Mouse (Mus musculus): ENCODE data around the gene Cldn20.

Cldn20 gene

GRCm38 (mm10) chr17:3532254-3532653 is at the start of gene Cldn20:
TSS of gene Cldn20 (plus strand) at chr17:3532554.
- DNase-seq (ENCODE audit: low spot score): no peak

DNA sequence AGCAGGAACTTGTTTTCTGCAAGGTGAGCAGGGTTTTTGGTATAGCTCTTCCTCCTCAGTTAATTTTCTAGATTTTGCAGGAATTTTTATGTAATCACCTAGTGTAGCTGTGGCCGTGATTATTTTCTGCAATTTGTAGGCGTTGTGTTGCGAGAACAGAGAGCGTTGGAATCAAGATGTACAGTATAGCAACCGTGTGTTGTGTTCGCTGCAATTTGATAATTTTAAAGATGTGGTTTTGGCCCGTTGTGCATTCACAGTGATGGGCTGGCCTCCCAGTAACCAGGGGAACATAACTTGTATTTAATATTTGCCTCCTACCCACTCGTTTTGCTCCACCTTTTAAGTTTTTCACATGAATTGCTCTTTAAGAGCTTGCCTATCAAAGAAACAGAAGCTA is 49.3 kb upstream of the Cldn20 start:
- no peak for DNase-seq (ENCODE audit: low spot score)

GRCm38 (mm10) chr17:3485851-3486250 is 46.5 kb upstream of the Cldn20 start:
- no peak for DNase-seq (ENCODE audit: low spot score)

- no peak for DNase-seq (ENCODE audit: low spot score)
Measured at GRCm38 (mm10) chr17:3487211-3487610, 45.1 kb upstream of the Cldn20 start.

- no peak for DNase-seq (ENCODE audit: low spot score)
Measured at GRCm38 (mm10) chr17:3487721-3488601, 44.4 kb upstream of the Cldn20 start.

DNA sequence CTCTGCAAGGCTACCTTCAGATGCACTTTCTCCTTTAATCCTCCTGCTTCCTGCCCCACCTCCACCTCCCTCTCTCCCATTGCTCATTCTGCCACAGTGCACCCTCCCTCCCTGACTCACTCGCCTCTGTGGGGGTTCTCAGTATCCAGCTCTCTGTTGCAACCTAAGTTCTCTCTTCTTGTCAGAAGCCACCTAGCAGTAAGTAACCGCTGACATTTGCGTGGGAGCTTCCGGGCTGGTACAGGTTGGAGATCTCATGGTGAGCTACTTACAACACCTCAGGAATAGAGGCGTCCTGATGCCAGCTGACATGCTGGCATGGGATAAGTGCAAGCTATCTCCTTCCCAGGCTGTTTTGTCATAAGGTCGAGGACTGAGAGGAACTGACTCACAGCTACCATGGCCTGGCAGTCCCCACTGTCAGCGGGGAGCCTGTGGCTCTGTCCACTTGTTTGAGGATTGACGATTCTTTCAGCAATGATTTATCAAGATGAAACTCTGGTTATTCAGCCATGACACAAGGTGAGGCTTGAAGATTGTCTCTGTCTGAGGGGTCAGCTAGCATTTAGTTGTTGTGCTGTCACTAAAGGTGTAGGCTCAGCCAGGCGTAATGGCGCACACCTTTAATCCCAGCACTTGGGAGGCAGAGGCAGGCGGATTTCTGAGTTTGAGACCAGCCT is 42.0 kb upstream of the Cldn20 start:
- DNase-seq (ENCODE audit: low spot score): no peak

GRCm38 (mm10) chr17:3491065-3491464 is 41.3 kb upstream of the Cldn20 start:
- DNase-seq (ENCODE audit: low spot score): no peak

DNA sequence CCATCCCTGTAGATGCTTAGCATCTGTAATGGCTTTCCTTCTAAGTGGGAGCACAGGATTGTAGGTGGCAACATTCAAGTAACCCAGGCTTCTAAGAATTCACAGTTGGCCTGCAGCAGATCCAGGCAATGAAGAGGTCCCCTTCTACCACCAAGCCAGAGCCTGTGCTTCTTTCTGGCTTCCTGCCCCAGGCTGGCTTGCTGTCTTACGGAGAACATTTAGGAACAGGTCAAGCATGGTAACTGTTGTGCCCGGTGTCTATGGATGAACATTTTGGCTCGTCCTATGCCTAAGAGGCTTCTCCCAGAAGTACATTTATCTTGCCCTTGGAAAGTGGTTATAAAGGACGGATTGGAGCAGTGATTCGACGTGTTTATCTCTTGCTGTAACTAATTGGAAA is 40.7 kb upstream of the Cldn20 start:
- no peak for DNase-seq (ENCODE audit: low spot score)

DNA sequence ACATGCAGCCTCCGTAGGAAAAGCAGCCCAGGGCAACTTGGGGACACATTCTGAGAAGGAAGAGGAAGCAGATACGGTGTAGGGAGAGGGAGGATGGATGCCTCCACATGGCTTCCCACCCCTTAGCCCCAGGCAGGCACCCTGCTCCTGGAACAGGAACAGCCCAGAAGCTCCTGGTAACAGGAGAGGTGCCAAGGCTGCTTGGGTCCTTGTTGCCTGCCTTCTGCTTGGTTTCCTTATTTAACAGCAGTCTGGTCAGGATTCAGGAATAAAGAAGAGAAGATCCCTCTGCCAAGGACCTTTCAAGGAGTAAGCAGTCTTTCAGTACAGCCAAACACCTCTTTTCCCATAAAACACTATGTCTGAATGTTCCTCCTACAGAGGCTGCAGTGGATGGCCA is 36.8 kb upstream of the Cldn20 start:
- DNase-seq (ENCODE audit: low spot score): no peak

- no peak for DNase-seq (ENCODE audit: low spot score)
Measured at GRCm38 (mm10) chr17:3496080-3496479, 36.3 kb upstream of the Cldn20 start.

DNA sequence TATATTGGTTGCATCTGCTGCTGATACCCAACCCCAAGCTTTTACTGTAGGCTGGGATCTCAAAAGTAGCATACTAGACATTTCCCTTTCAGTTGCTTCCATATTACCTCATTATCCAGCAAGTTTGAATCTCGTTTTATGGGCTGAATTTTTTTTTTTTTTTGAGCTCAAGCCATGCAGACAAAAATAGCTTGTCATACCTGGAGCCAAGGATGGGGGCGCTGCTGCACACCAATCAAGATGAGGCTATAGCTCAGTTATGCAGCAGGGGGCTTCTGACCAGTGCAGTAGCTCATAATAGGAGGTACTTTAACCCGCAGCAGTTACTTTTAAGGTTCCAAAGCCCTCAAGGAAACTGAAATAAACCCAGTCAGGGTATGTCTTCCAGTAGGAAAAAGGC is 34.3 kb upstream of the Cldn20 start:
- DNase-seq (ENCODE audit: low spot score): no peak

- no peak for DNase-seq (ENCODE audit: low spot score)
Measured at GRCm38 (mm10) chr17:3498580-3498979, 33.8 kb upstream of the Cldn20 start.

- DNase-seq (ENCODE audit: low spot score): no peak
Measured at GRCm38 (mm10) chr17:3499468-3499867, 32.9 kb upstream of the Cldn20 start.

DNA sequence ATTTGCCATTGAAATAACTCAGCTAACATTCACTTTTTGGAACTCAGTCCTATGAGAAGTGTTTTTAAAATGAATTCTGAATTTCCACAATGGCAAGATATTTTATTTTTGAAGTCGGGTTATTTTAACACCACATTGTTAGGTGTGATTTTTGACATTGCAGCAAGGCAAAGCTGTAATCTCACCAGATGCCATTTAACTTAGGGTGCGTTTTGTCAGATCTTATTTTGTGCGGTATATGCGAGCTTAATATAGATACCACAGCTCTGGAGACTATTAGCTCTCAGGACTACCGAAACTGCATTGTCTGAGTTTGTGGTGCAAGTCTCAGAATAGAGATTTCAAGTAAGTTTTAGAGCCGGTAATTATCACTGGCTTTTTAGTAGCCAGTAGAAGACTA is 32.3 kb upstream of the Cldn20 start:
- DNase-seq (ENCODE audit: low spot score): no peak

DNA sequence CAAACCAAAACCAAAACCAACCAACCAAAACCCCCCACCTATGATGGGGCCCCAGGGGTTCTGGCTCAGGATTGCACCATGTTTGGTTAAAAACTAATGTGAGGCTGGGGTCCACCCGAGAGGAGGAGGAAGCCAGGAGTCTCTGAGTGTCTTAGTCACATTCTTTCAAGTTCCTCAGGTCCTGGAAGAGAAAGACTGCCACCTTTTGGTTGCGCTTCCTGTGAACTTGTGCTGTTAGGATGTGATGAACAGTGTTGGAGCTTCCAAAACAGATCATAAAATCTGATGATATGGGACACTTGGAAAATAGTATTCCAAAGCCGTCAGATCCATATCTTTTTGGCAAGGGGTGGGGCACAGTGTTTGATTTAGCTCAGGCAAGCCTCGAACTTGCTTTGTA is 31.4 kb upstream of the Cldn20 start:
- no peak for DNase-seq (ENCODE audit: low spot score)

DNA sequence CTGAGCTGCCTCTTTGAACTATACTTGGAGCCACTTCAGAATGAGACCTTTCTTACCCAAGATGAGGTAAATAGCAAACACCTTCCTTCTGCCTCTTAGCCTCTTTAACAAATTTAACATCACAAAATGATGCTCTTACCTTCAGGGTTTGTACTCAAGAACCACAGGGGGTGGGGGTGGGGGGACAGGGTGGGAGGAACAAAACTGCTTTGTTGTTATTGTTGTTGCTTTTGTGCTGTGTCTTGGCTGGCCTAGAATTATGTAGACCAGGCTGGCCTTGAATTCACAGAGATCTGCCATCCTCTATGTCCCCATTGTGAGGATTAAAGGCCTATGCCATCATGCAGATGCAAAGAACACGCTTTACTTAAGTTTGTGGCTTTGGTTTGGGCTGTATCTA is 26.6 kb upstream of the Cldn20 start:
- DNase-seq (ENCODE audit: low spot score): no peak

- no peak for DNase-seq (ENCODE audit: low spot score)
Measured at GRCm38 (mm10) chr17:3506508-3506907, 25.8 kb upstream of the Cldn20 start.

DNA sequence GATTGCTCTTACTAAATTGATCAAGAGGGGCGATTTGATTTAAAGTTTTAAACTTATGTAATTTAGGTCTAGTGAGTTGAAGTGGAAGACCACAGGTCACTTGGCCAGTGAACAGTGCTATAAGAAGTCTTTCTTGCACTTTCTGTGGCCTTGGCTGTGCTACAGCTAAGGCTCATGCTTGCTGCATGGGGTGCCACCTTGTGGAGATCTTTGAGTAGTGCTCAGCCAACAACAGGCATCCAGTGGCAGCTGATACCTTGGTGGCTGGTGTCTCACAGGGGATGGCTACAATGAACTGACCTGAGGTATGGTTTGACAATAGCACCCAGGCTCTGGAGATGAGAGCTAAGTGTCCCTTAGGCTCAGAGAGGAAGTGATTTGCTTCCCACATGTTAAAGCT is 22.5 kb upstream of the Cldn20 start:
- DNase-seq (ENCODE audit: low spot score): peak; percentile 26

DNA sequence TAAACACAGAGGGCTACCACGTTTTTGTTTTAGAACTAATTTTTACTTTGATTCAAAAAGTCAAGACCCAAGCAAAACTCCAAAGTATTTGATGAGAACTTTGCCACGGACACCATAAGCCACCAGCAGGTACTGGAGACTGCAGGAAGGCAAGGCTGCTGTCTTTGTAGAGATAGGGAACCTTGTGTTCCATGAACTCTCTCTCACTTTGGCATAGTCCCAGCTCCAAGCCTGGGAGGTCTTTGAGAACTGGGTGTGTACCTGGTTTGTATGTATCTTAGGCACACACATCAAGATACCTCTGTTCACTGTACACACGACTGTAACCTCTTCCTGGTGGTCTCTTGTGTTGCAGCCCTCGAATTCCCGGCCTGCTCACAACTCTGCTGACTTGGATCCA is 18.0 kb upstream of the Cldn20 start:
- no peak for DNase-seq (ENCODE audit: low spot score)

- DNase-seq (ENCODE audit: low spot score): no peak
Measured at GRCm38 (mm10) chr17:3515851-3516250, 16.5 kb upstream of the Cldn20 start.

- DNase-seq (ENCODE audit: low spot score): no peak
Measured at GRCm38 (mm10) chr17:3516406-3516805, 15.9 kb upstream of the Cldn20 start.

DNA sequence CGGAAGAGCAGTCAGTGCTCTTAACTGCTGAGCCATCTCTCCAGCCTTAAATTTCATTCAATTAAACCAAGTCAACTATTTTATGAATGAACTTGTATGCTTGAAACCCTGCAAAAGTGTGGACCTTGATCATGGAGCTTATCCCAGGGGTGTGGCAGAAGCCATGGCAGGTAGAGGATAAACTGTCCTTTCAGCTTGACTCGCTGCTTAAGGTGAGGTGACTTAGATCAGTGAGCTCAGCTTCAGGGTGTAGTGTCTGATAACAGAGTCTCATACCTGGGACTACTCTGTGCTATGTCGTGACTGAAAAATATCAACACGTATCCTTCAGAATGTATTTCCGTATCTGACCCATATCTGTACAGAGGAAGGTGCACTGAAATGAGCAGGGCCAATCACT is 12.0 kb upstream of the Cldn20 start:
- DNase-seq (ENCODE audit: low spot score): no peak

GRCm38 (mm10) chr17:3527841-3528471 is 4.4 kb upstream of the Cldn20 start:
- DNase-seq (ENCODE audit: low spot score): no peak

All from T-cell, adult 2 months (primary cell).